Mouse (Mus musculus): ENCODE data around the gene Med16. TPM values are rescaled to one million over a fixed set of nuclear protein-coding genes. Genes with fewer than 3 reads are reported as not detected.
"Not testable (repeated sequence)": the region's sequence is repeated elsewhere in the genome, so short reads cannot be mapped to it uniquely, and the experiment has no call there.

Med16 gene
- polyA plus RNA-seq, 1 experiment from 2014 or later = 77.3 TPM

GRCm38 (mm10) chr10:79909092-79909922 is 584 bp upstream of the Med16 start:
- peak overlapping the region; percentile 75 for H3K4me3 ChIP-seq
- peaks cover 4% of the 10 kb centered on the region; the same call in 1 of the 2 replicates for H3K9me3 ChIP-seq
- H3K27ac ChIP-seq = peak overlapping the region; percentile 100
- H3K4me1 ChIP-seq (replicated peaks) = peaks cover 28% of the 10 kb centered on the region
- H3K36me3 ChIP-seq = peaks cover 64% of the 10 kb centered on the region
- WGBS = 25% methylated on average over 14 of the region's 14 CpGs
- DNase-seq (ENCODE audit: low spot score) = peak; percentile 46
- peaks cover 16% of the 10 kb centered on the region for H3K27me3 ChIP-seq (ENCODE audit: insufficient read depth, poor library complexity, severe bottlenecking)

DNA sequence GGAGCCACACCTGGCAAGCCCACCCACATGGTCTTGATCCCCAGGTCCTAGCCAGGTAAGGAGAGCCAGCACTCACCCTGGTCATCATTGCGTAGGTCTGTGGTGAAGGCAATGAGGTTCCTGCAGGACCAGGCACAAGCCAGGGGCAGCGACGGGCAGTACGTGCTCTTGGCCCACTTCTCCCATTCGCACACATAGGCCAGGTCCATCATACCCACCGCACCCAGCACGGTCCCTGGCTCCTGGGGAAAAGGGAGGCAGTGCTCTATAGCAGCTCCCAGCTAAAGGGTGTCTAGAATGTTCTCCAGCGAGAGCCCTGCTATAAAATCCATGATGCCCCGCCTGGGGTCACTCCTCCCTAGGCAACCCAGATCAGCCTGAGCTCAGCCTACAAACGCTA is 1.3 kb downstream of the Med16 start:
- peaks cover 70% of the 10 kb centered on the region for H3K36me3 ChIP-seq
- H3K27me3 ChIP-seq (ENCODE audit: insufficient read depth, poor library complexity, severe bottlenecking) = peaks cover 35% of the 10 kb centered on the region
- H3K27ac ChIP-seq = peak overlapping the region; percentile 56
- whole genome bisulfite sequencing = 95% methylated on average over 10 of the region's 10 CpGs
- H3K9me3 ChIP-seq = peaks cover 4% of the 10 kb centered on the region; the same call in 1 of the 2 replicates
- DNase-seq (ENCODE audit: low spot score) = no peak
- H3K4me3 ChIP-seq = peak overlapping the region; percentile 21; the same call in 1 of the 2 replicates
- H3K4me1 ChIP-seq (replicated peaks) = peaks cover 23% of the 10 kb centered on the region

DNA sequence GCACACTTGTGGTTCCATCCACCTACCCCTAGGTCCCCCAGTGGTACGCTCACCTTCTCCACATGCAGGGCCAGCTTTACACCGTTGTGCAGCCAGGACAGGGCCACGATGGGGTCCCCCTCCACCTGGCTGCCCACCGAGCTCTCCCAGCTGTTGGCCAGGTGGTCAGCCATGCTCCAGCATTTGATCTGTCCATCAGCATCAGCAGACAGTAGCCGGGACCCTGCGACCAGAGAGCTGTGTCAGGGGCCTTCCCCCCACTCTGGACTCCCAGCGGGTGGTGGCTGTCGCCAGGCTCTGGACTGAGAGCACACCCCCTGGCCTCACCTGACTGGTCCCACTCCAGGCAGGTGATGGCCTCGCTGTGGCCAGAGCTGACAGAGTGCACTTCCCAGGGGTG is 2.0 kb downstream of the Med16 start:
- peaks cover 22% of the 10 kb centered on the region for H3K4me1 ChIP-seq (replicated peaks)
- H3K27ac ChIP-seq = no peak overlapping the region
- H3K36me3 ChIP-seq = peaks cover 70% of the 10 kb centered on the region
- no peak overlapping the region for H3K4me3 ChIP-seq
- H3K9me3 ChIP-seq = peaks cover 4% of the 10 kb centered on the region; the same call in 1 of the 2 replicates
- DNase-seq (ENCODE audit: low spot score) = no peak
- WGBS = 91% methylated on average over 9 of the region's 9 CpGs
- H3K27me3 ChIP-seq (ENCODE audit: insufficient read depth, poor library complexity, severe bottlenecking) = peaks cover 39% of the 10 kb centered on the region

DNA sequence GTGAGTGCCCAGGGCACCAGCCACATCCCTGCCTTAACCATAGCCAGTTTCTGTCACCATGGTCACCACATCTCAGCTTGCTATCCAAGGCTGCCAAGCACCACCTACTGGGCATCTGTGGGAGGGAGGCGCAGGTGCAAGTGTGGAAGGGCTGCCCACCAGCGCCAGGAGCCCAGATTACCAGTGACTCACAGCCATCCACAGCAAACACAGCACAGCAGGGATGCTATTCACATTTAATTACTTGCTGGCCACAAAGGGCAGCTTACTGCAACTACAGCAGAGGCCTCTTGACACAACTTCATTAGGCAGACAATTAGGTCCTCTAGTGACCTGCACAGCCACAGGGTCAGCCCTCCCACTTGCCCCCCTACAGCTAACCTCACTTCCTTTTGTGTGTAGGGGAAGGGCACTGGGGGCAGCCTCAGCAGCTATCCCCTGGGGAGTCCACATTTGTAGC is 7.7 kb downstream of the Med16 start:
- H3K36me3 ChIP-seq = peaks cover 90% of the 10 kb centered on the region
- H3K27ac ChIP-seq = peak overlapping the region; percentile 12; the same call in 1 of the 2 replicates
- DNase-seq (ENCODE audit: low spot score) = peak; percentile 40
- peaks cover 76% of the 10 kb centered on the region for H3K27me3 ChIP-seq (ENCODE audit: insufficient read depth, poor library complexity, severe bottlenecking)
- no peak overlapping the region for H3K4me3 ChIP-seq
- 15% methylated on average over 2 of the region's 2 CpGs for WGBS
- H3K9me3 ChIP-seq = peaks cover 4% of the 10 kb centered on the region; the same call in 1 of the 2 replicates
- H3K4me1 ChIP-seq (replicated peaks) = peaks cover 38% of the 10 kb centered on the region

- peaks cover 76% of the 10 kb centered on the region for H3K36me3 ChIP-seq
- DNase-seq (ENCODE audit: low spot score) = no peak
- no peak overlapping the region for H3K27ac ChIP-seq
- WGBS = 52% methylated on average over 20 of the region's 20 CpGs
- peaks cover 42% of the 10 kb centered on the region for H3K4me1 ChIP-seq (replicated peaks)
- peak overlapping the region; percentile 1; the same call in 1 of the 2 replicates for H3K4me3 ChIP-seq
- H3K9me3 ChIP-seq = no peaks in the 10 kb centered on the region
- H3K27me3 ChIP-seq (ENCODE audit: insufficient read depth, poor library complexity, severe bottlenecking) = peaks cover 76% of the 10 kb centered on the region
These were observed 11.1 kb downstream of the Med16 start for GRCm38 (mm10) chr10:79897316-79898245.

GRCm38 (mm10) chr10:79896814-79897213 is 11.9 kb downstream of the Med16 start:
- peaks cover 41% of the 10 kb centered on the region for H3K4me1 ChIP-seq (replicated peaks)
- peaks cover 68% of the 10 kb centered on the region for H3K36me3 ChIP-seq
- peaks cover 74% of the 10 kb centered on the region for H3K27me3 ChIP-seq (ENCODE audit: insufficient read depth, poor library complexity, severe bottlenecking)
- no peaks in the 10 kb centered on the region for H3K9me3 ChIP-seq
- no peak overlapping the region for H3K27ac ChIP-seq
- DNase-seq (ENCODE audit: low spot score) = no peak
- H3K4me3 ChIP-seq = no peak overlapping the region
- 87% methylated on average over 13 of the region's 13 CpGs for WGBS

GRCm38 (mm10) chr10:79896306-79896705 is 12.4 kb downstream of the Med16 start:
- Histone ChIP-seq H3K4me3 (no peak overlapping the region), H3K9me3 (no peaks in the 10 kb centered on the region), H3K27me3 (ENCODE audit: insufficient read depth, poor library complexity, severe bottlenecking) (peaks cover 79% of the 10 kb centered on the region), H3K27ac (no peak overlapping the region), H3K36me3 (peaks cover 64% of the 10 kb centered on the region), H3K4me1 (replicated peaks) (peaks cover 36% of the 10 kb centered on the region)
- DNase-seq (ENCODE audit: low spot score) = no peak
- 95% methylated on average over 16 of the region's 16 CpGs for WGBS

DNA sequence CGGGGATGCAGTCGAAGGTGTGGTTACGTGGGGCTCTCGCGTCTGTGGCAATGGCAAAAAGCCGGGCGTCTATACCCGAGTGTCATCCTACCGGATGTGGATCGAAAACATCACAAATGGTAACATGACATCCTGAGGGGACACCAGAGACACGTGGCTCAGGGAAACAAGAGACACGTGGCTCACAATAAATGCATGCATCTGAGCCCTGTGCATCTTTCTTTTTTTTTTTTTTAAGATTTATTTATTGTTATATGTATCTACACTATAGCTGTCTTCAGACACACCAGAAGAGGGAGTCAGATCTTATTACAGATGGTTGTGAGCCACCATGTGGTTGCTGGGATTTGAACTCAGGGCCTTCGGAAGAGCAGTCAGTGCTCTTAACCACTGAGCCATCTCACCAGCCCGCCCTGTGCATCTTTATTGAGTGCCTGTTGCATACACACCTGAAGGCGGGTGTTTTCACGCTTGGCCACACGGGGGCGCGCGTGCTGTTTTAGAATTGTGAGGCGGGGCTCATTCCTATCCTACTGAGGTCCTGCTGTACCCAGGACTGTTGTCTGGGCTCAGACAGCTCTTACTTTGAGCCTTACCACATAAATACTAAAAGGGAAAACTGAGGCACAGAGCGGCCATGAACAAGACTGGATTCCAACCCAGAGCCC is 16.1 kb downstream of the Med16 start:
- H3K27ac ChIP-seq = not testable (repeated sequence)

GRCm38 (mm10) chr10:79890670-79891069 is 18.1 kb downstream of the Med16 start, which contains the start of gene Cfd:
Gene Cfd (plus strand): TSS chr10:79890853.
- DNase-seq (ENCODE audit: low spot score) = no peak
- Histone ChIP-seq H3K27ac (peak within 1 kb of the TSS; percentile 6; the same call in 1 of the 2 replicates), H3K9me3 (no peaks in the 10 kb centered on the region), H3K4me1 (replicated peaks) (0 out of 2 replicates have a peak, but pooled peaks cover 9% of the 10 kb centered on the region), H3K36me3 (peaks cover 15% of the 10 kb centered on the region), H3K27me3 (ENCODE audit: insufficient read depth, poor library complexity, severe bottlenecking) (peaks cover 49% of the 10 kb centered on the region), H3K4me3 (no peak within 1 kb of the TSS)
- 45% methylated on average over 5 of the region's 5 CpGs for WGBS

More for the DNA sequence above, 16.1 kb downstream of the Med16 start:
- Histone ChIP-seq H3K4me1 (replicated peaks) (peaks cover 18% of the 10 kb centered on the region), H3K27me3 (ENCODE audit: insufficient read depth, poor library complexity, severe bottlenecking) (peaks cover 65% of the 10 kb centered on the region), H3K36me3 (peaks cover 35% of the 10 kb centered on the region)
- peak; percentile 85 for DNase-seq (ENCODE audit: low spot score)
- not testable (repeated sequence) for H3K4me3 ChIP-seq, H3K9me3 ChIP-seq
- WGBS = 44% methylated on average over 22 of the region's 22 CpGs

GRCm38 (mm10) chr10:79889386-79889785 is 19.3 kb downstream of the Med16 start:
- Histone ChIP-seq H3K9me3 (no peaks in the 10 kb centered on the region), H3K4me3 (no peak overlapping the region), H3K27ac (no peak overlapping the region), H3K4me1 (replicated peaks) (0 out of 2 replicates have a peak, but pooled peaks cover 9% of the 10 kb centered on the region), H3K27me3 (ENCODE audit: insufficient read depth, poor library complexity, severe bottlenecking) (peaks cover 45% of the 10 kb centered on the region), H3K36me3 (peaks cover 5% of the 10 kb centered on the region)
- no peak for DNase-seq (ENCODE audit: low spot score)
- WGBS = 93% methylated on average over 2 of the region's 2 CpGs

- Histone ChIP-seq H3K4me1 (replicated peaks) (peaks cover 29% of the 10 kb centered on the region), H3K36me3 (no peaks in the 10 kb centered on the region), H3K27ac (0 out of 2 replicates have a peak overlapping the region, but pooled peaks have one; percentile 18), H3K27me3 (ENCODE audit: insufficient read depth, poor library complexity, severe bottlenecking) (peaks cover 56% of the 10 kb centered on the region), H3K4me3 (no peak overlapping the region), H3K9me3 (no peaks in the 10 kb centered on the region)
- whole genome bisulfite sequencing = 76% methylated on average over 8 of the region's 8 CpGs
- DNase-seq (ENCODE audit: low spot score) = no peak
These were observed 22.1 kb downstream of the Med16 start for GRCm38 (mm10) chr10:79886611-79887010.

- DNase-seq (ENCODE audit: low spot score) = no peak
- Histone ChIP-seq H3K4me1 (replicated peaks) (peaks cover 30% of the 10 kb centered on the region), H3K4me3 (no peak within 1 kb of the TSS), H3K36me3 (no peaks in the 10 kb centered on the region), H3K27me3 (ENCODE audit: insufficient read depth, poor library complexity, severe bottlenecking) (peaks cover 58% of the 10 kb centered on the region), H3K27ac (0 out of 2 replicates have a peak within 1 kb of the TSS, but pooled peaks have one; percentile 18), H3K9me3 (no peaks in the 10 kb centered on the region)
- WGBS = 85% methylated on average over 6 of the region's 6 CpGs
These were observed 22.7 kb downstream of the Med16 start, which contains the start of gene Elane for GRCm38 (mm10) chr10:79886054-79886453. Gene Elane (plus strand): TSS chr10:79886247.

All from hindbrain, embryonic 10.5 days (tissue).